Mouse (Mus musculus) thymus, postnatal 14 days (tissue): ENCODE data around the gene Tbx6.

Experiments used
- DNase-seq: peaks from one replicate; pipeline ENCODE4 v3.0.0; 2021

Tbx6 gene

DNA sequence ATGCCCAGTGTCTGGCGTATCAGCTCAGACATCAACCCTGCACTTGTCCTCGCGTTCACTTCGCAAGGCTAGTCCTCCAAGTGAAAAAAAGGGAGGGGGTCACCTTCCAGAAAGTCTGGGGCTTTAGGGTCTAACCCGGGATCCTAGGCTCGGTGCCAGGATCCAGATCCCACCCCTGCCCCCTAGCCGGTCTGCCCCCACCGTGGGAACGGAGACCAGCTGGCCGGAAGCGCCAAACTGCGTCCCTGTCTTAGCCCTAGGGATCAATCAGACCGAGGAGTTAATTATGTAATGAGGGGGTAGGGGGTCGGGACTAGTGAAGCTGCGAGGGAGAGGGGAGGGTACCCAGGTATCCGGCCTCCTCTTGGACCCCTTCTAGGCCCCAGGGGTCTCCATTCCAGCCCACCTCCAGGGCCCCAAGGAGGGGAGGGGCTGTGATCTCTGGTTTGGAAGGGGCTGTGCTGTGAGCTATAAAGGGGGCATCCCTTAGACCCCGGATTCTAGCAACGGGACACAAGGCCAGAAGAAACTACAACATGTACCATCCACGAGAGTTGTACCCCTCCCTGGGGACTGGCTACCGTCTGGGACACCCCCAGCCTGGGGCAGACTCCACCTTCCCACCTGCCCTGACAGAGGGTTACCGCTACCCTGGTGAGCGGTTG is at the start of gene Tbx6:
Tbx6 (plus strand) TSS at position 513 of the 665 bp plus-strand sequence.
- DNase-seq, result peak; percentile 37

DNA sequence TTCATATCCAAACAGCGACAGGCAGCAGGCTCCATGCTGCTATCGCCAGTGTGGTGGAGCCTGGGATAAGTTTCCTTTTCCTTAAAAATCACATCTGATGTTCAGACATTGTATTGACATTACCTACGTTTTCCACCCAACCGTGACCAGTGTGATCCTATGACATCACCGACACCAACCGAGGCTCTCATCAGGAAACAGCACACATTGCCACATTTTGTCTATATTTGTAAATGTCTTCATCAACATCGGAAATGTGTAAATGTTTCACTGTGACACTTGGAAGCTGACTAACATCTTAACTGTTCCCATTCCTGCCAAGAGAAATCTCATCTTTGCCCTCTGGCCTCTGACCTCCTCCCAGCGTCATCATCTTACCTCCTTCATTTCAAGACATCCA is 45.2 kb upstream of the Tbx6 start:
- DNase-seq, result no peak

DNA sequence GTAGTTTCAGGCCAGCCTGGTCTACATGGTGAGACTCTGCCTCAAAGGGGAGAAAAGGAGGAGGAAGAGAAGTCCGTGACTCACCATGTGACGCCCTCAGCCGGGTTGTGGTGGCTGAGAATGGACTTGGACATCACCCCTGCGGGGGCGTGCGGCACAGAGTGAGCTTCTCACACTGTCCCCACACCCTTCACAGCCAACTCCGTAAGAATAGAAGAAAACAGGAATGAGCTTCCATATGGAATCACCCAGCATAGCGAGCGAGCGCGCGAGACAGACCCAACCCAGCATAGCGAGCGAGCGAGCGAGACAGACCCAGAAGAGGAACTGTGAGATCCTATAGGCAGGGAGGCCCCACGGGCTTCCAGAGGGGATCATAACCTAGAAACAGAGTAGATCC is 41.7 kb upstream of the Tbx6 start:
- no peak for DNase-seq

DNA sequence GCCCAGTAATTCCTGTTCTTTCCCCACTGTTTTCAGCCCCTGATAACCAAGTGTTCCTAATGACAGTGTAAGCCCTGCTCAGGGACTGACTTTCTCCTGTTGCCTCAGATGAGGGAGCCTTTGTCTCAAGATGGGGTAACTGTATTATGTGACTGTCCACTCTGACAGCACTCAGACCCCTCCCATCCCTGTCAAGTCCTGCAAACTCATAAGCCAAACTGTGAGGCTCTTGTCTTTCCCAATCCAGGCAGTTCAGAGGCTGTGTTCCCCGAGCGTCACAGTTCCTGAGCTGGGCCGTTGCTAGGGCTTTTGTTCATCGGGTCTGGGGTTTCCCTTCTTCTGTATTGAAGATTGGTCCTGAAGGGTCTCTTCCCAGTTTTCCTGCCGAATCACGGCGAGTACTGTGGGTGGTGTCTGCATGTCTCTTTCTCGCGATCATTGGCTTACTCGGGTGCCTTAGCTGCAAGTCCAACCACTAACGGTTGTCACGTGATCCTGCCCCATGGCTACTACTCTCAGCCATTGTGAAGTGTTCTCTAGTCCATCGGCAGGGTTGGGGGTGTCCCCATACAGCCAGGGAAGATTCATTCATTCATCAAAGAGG is 41.0 kb upstream of the Tbx6 start:
- no peak for DNase-seq

DNA sequence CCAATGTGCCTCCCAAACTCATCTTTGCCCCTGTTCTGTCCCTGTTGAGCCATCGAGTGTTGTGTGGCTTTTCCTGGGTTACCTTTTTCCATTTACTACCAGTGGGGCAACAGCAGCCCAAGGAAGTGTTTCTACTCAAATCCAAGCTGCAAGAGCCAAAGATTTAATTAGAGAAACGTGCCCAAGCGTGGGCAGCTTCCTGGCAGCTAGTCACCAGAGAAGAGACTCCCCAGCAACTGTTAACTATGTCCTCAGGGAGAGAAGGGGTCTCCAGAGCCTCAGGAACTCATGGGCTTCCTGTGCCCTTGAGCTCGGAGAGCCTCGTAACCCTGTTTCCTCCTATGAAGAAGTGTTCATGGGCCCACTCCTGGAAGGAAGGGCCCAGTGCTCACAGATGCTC is 40.3 kb upstream of the Tbx6 start:
- no peak for DNase-seq

DNA sequence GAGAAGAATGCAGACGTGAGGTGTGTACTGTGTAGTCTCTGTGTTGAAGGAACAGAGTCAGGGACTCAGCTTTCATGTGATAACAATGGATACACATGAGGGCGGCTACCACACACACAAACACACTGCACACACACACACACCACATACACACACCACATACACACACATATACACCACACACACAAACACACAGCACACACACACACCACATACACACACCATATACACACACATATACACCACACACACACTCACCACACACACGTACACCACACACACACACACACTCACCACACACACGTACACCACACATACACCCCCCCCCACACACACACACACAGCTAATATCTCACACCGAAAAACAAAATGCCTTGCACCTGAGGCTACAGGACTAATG is 39.8 kb upstream of the Tbx6 start:
- no peak for DNase-seq

DNA sequence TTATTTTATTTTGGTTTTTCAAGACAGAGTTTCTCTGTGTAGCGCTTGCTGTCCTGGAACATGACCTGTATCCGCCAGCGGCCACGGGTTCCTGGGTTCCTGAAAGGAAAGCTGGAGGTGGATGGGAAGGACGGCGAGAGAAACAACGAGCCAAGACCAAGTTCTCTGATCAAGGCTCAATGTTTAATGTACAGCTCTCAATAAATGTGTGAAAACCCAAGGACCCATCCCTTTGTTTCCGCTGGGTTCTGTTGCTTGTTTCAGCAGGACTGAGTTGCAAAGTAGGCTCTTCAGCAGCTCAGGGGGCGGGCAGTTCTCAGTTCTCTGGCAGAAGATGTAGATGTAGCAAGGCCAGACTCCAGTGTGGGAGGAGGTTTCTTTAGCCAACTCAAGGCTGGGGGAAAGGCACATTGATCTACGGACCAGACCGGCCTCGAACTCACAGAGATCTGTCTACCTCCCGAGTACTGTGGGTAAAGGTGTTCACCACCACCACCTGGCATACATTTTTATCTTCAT is 39.3 kb upstream of the Tbx6 start:
- DNase-seq, result no peak

DNA sequence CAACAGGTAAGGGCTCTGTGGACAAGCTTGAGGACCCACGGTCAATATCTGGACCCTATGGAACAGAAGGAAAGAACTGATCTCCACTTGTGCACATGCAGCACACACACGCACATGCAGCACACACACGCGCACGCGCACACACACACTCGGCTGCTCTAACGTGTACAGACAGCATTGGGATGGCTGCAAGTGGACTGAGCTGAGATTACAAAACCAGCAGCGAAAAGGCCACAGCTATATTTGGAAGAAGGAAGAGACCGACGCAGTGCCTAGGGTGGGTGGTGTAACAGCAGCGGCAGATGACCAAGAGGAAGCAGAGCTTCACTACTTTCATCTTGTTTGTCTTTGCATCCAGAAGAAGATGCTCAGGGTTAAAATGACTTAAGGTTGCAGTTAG is 35.2 kb upstream of the Tbx6 start:
- DNase-seq, result no peak

DNA sequence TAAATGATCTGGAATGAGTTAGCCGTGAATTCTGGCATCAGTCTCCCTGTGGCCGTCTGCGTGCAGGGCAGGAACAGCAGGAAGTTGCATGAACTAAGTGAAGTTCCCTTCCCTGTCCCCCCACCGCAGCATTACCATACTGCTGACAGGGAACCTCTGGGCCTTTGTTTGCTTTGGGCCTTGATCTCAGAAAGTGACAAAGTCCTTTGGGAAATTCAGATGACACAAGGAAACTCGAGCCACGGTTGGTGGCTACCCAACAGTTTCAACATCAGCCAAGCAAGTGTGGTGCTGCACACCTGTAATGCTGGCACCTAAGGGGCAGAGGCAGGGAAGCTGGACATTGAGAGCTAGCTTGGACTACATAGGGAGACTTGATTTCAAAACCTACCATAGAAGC is 34.5 kb upstream of the Tbx6 start:
- peak; percentile 28 for DNase-seq

DNA sequence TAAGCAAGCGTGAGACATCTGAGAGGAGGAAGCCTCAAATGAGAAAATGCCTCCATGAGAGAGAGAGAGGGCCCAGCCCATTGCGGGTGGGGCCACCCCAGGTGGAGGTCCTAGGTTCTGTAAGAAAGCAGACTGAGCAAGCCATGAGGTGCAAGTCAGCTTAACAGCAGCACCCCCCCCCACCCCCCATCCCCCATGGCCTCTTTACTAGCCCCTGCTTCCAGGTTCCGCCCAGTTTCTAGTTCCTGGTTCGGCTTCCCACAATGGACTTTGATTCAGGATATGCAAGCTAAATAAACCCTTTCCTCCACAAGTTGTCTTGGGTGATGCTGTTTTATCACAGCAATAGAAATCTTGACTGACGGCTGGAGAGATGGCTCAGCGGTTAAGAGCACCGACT is 32.5 kb upstream of the Tbx6 start:
- peak; percentile 30 for DNase-seq

DNA sequence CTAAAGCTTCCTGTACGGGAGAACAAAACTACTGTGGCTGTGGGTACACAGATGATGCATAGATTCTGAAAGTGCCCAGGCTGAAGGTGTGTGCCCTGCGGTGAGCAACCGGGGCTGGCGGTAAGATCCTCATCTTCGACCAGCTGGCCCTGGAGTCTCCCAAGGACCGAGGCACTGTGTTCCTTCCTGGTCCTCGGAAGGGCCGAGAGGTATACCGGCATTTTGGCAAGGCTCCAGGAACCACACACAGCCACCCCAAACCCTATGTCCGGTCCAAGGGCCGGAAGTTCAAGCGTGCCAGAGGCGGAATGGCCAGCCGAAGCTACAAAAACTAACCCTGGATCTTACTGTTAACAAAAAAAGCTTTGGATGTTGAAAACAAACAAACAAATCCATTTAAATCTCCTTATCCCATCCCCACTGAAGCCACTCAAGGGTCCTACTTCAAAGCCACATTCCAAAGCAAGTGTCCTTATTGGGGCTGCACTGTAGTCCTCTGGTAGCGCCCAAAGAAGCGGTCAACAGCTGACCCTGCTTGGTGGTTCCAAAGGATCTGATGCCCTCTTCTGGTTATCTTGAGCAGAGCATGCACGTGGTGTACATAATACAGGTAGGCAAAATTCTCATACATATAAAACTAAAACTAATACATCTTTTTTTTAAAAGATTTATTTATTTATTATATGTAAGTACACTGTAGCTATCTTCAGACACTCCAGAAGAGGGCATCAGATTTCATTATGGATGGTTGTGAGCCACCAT is 31.5 kb upstream of the Tbx6 start:
- DNase-seq, result no peak

DNA sequence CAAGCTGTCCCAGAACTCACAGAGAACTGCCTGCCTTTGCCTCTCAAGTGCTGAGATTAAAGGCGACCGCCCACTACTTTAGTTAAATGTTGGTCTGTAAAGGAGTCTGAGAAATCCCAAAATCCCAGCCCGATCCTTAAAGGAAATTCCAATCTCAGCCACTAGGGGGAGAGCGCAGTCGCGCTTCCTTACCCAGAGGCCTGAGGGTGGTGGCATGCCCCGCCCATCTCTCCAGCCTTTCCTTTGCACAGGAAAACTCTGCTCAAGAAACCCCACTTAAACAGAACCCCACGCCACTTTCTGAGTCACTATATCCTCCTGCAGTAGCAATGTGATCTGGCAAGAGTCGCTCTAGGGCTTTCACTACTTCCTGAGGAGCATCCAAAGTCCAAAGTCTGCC is 26.4 kb upstream of the Tbx6 start:
- peak; percentile 71 for DNase-seq

DNA sequence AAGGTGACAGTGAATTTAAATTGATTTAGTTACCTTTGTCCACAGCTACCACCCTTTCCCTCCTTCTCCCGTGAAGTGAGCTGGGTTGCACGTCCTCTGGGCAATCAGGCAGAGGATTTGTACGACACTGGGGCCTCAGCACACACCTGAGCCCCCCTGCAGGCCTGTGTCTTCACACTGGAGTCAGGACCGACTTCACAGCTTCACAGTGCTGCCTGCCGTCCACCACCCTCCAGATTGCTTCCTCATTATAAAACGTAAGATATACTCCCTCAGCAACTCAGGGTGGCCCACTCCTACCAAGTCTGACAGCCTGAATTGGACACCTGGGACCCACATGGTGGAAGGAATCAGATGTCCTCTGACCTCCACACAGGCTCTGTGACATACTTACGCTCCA is 22.7 kb upstream of the Tbx6 start:
- no peak for DNase-seq

DNA sequence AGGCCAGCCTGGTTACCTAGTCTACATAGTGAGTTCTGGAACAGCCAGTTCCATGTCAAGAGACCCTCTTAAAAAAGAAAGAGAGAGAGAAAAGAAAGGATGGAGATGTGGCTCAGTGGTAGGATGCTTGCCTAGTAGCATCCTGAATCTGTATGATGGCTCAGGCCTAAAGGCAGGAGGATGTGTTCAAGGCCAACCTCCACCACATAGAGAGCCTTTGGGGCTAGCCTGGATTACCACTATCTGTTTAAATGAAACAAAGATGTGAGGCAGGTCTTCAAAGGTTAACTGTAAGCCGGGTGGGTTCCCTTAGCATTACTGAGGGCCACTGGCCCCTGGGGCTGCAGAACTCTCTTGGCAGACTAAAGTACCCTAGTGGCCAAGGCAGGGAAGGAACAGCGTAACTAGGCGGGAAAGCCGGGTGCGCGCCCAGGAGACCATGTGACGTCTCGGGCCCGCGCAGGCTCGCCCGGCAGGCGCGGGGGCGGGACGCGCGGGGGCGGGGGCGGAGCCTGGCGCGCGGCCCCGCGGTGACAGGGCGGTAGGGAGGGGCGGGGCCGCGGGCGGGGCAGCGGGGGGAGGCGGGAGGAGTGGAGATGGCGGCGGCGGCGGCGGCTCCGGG is 22.1 kb upstream of the Tbx6 start, which contains the start of gene Mapk3:
Mapk3 (plus strand) TSS at position 552 of the 622 bp plus-strand sequence.
- DNase-seq, result peak; percentile 92

DNA sequence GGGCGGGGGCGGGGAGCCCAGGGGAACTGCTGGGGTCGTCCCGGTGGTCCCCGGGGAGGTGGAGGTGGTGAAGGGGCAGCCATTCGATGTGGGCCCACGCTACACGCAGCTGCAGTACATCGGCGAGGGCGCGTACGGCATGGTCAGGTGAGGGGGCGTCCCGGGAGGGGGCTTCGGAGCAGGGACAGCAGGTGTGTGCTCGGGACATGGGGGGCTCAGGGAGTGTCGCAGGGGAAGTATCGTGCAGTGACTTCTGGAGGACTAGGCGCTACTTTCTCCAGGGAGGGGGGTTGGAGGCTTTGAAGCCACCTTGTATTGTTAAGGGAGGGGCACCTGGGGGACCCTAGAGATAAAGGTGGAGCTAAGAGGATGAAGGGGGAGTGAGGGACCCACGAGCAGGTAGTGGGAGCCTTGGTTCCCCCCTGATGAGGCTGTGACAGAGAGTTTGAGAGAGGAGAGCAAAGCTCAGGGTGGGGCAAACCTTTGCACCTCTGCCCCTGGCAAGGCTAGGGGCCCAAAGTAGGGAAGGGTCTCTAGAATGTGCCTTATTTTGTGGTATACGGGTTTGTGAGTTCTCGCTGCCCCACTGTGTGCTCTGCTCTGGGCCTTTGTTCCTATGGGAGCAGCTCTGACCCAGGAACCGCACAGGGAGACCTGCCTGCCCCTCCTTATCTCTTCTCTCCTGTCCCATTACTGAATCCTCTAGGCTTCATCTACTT is 21.5 kb upstream of the Tbx6 start:
- no peak for DNase-seq

DNA sequence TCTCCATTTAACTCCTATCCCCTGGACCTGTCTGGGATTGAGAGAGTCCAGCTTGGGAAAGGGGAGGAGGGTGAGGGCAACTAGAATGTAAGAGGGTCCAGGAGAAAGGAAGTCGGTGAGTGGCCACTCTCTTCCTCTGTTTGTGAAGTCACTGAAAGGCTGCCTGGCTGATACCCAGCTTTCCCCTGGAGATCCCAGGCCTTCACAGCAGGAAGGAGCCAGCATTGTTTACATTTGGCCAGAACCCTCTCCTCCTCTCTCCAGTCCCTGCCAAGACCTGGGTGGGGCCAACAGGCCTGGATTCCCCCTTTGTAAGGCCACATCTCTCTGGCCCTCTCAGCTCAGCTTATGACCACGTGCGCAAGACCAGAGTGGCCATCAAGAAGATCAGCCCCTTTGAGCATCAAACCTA is 20.9 kb upstream of the Tbx6 start:
- DNase-seq, result no peak

DNA sequence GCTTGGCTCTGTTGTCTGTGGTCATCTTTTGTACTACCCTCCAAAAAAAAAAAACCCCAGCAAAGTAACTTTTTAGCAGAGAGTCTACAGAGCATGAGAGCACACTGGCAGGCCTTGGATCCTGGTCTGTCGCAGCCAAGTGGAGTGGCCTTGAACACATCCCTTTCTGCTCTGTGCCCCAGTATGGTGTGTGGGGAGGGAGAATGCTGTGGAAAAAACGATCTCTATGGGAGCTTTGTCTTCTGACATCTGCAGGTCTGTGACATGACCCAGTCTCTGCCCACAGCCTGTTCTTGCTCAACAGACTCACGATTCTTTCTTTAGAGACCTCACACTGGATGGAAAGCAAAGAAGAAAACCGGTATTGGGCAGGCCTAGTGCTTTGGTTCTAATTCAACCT is 20.3 kb upstream of the Tbx6 start:
- DNase-seq, result no peak

DNA sequence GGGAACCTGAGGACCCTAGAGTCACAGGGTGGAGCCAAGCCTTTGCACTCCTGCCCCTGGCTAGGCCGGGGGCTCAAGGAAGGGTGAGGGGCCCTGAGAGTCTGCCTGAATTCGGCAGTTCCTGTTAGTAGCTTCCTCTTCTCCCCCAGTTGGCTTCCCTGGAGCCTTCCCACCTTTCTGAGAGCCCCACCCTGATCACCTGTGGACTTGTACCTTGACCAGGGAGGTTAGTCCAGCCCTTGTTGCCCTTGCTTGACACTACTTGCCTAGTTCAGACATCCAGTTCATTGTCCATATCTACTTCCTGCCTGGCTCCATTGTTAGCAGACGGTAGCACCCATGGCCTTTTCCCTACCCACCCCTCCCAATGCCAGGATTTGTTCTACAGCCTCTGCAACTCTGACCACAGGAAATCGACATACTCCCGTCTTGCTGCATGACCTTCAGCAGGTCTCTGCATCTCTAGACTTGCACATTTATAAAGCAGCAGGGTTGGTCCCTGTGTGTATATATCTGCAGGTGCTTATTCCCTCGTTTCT is 19.7 kb upstream of the Tbx6 start:
- DNase-seq, result no peak

DNA sequence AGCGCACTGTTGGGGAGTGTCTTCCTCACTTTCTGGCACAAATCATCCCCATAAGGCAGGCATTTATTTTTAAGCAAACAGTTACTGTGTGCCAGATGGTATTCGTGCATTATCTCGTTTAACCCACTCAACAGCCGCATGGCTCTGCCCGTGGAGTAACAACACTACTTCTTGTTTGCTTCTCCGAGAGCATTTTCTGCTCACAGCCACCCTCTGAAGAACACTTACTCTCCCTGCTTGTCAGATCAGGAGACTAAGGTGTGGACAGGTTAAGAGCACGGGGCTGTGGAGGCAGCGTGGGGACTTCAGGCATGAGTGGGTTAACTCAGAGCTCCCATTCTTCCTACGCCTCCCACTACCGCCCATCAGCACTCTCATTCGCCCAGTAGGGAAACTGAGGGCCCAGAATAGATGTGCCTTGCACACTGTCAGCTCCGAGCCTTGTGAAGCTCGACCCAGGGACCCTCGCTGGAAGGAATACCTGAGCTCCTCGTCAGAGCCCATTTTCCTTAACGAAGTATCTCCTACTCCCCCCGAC is 18.7 kb upstream of the Tbx6 start:
- DNase-seq, result no peak

DNA sequence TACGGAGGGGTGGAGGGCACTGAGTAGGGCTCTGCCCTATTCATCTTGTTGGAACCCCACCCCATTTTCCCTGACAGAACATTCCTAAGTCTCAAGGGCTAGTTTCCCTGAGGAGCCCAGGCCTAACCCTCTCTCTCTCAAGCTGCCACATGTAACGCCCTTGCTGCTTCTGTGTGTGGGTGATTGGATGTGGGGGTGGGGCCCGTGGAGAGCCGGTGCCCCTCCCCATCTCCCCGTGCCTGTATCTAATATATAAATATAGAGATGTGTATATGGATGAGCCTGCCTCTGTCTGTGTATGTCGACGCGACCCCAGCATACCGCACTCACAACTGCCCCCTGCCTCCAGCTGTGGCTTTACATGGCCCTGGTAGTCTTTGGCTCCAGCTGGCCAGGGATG is 15.7 kb upstream of the Tbx6 start:
- no peak for DNase-seq

DNA sequence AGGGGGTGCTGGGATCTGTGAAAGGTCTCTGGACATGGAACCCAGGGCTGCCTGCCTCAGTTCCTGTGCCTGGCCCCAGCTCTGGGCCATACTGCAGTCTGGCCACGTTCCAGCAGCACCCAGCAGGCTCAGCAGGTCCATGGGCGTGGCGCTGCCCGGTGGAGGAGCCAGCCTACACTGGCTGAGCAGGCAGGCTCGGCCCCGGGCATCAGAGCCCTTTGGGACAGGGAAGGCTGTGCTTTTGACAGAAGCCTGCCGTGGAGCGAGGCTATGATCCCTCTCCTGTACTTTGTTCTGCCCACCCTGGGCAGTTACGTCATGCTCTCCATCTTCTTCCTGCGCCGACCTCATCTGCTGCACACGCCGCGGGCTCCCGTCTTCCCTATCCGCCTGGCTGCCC is 15.1 kb upstream of the Tbx6 start, which contains the start of gene Gdpd3:
Gdpd3 (plus strand) TSS at position 134 of the 400 bp plus-strand sequence.
- no peak for DNase-seq

DNA sequence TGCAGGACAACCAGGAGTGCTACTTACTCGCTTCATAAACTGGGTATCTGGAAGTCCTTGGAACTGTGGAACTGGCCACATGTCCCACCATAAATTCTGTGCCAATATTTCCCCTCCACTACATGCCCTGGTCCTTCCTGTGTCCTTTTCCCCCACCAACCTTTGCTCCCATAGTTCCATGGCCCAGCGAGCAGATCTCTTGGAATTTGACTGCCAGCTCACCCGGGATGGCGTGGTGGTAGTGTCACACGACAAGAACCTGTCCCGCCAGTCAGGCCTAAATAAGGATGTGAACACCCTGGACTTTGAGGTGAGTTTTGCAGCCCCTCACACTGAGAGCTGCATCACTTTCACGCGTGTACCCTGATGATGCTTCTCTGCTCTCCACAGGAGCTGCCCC is 14.3 kb upstream of the Tbx6 start:
- DNase-seq, result no peak
